Mouse (Mus musculus) cerebellum, adult 8-10 months (tissue): ENCODE measurements at regions not wholly inside any gene's neighbourhood (a gene's known extent, or its start where the extent isn't known, plus 50 kb on each side); places are given as distances from the start of the nearest gene placed in this dataset.

Experiments
- DNase-seq: peaks from one replicate; pipeline ENCODE4 v3.0.0; 2022

- DNase-seq = peak; percentile 24
Measured at GRCm38 (mm10) chr6:19015868-19016267, 149.8 kb downstream of the Ankrd7 start.

- DNase-seq = no peak
Measured at GRCm38 (mm10) chr6:19018166-19018769, 152.2 kb downstream of the Ankrd7 start.

DNA sequence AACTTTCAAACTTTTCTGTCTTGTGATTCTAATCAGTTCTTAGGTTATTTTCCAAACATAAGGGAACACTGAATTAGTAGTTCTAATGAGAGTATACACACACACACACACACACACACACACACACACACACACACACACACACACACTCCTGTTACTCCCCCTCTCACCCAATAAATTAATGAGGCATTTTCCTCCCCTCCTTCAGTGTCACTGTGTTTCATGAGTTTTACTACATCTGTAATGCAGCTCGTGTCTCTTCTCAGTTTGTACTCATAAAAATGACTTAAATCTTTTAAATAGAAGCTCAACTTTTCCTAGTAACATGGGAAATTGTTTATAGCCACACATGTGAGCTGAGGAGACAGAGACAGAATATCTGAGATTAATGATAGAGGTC, 168.2 kb downstream of the Ankrd7 start:
- DNase-seq = no peak
